Mouse (Mus musculus): ENCODE measurements around the gene Tsacc.
A peak's percentile ranks its signal among the peaks of the same experiment; 100 is the strongest.
"Not testable (repeated sequence)": the region's sequence is repeated elsewhere in the genome, so short reads cannot be mapped to it uniquely, and the experiment has no call there.

The Tsacc gene

GRCm38 (mm10) chr3:88284815-88285564 is 11.8 kb downstream of the Tsacc start:
- DNase-seq (ENCODE audit: low spot score) = not testable (repeated sequence)

- not testable (repeated sequence) for DNase-seq (ENCODE audit: low spot score)
Observed at GRCm38 (mm10) chr3:88281141-88281916, 15.5 kb downstream of the Tsacc start.

GRCm38 (mm10) chr3:88280035-88280434 is 16.8 kb downstream of the Tsacc start:
- no peak for DNase-seq (ENCODE audit: low spot score)

GRCm38 (mm10) chr3:88276529-88277143 is 20.2 kb downstream of the Tsacc start:
- DNase-seq (ENCODE audit: low spot score) = peak; percentile 56

- DNase-seq (ENCODE audit: low spot score) = no peak
Observed at GRCm38 (mm10) chr3:88276121-88276520, 20.7 kb downstream of the Tsacc start.

- no peak for DNase-seq (ENCODE audit: low spot score)
Observed at GRCm38 (mm10) chr3:88274002-88274401, 22.8 kb downstream of the Tsacc start.

GRCm38 (mm10) chr3:88271859-88272258 is 24.9 kb downstream of the Tsacc start:
- no peak for DNase-seq (ENCODE audit: low spot score)

GRCm38 (mm10) chr3:88271298-88271697 is 25.5 kb downstream of the Tsacc start:
- not testable (repeated sequence) for DNase-seq (ENCODE audit: low spot score)

- DNase-seq (ENCODE audit: low spot score) = no peak
Observed at GRCm38 (mm10) chr3:88268991-88269390, 27.8 kb downstream of the Tsacc start.

- DNase-seq (ENCODE audit: low spot score) = not testable (repeated sequence)
Observed at GRCm38 (mm10) chr3:88268014-88268413, 28.8 kb downstream of the Tsacc start.

- DNase-seq (ENCODE audit: low spot score) = no peak
Observed at GRCm38 (mm10) chr3:88262346-88262745, 34.5 kb downstream of the Tsacc start.

GRCm38 (mm10) chr3:88256382-88256781 is 40.4 kb downstream of the Tsacc start:
- DNase-seq (ENCODE audit: low spot score) = no peak

- DNase-seq (ENCODE audit: low spot score) = peak; percentile 46
Observed at GRCm38 (mm10) chr3:88255950-88256349, 40.8 kb downstream of the Tsacc start.

GRCm38 (mm10) chr3:88254268-88254926 is 42.4 kb downstream of the Tsacc start, which contains the start of gene Rhbg:
Gene Rhbg (minus strand): TSS chr3:88254709.
- peak; percentile 45 for DNase-seq (ENCODE audit: low spot score)

GRCm38 (mm10) chr3:88252739-88253138 is 44.1 kb downstream of the Tsacc start:
- DNase-seq (ENCODE audit: low spot score) = no peak

- DNase-seq (ENCODE audit: low spot score) = no peak
Observed at GRCm38 (mm10) chr3:88248406-88248805, 48.4 kb downstream of the Tsacc start.

- DNase-seq (ENCODE audit: low spot score) = no peak
Observed at GRCm38 (mm10) chr3:88247666-88248065, 49.1 kb downstream of the Tsacc start.

- DNase-seq (ENCODE audit: low spot score) = peak; percentile 89
Observed at GRCm38 (mm10) chr3:88245811-88246210, 51.0 kb downstream of the Tsacc start.

GRCm38 (mm10) chr3:88244071-88244470 is 52.7 kb downstream of the Tsacc start:
- peak; percentile 80 for DNase-seq (ENCODE audit: low spot score)

GRCm38 (mm10) chr3:88242531-88242930 is 54.3 kb downstream of the Tsacc start:
- peak; percentile 93 for DNase-seq (ENCODE audit: low spot score)

GRCm38 (mm10) chr3:88241045-88241786 is 55.6 kb downstream of the Tsacc start:
- DNase-seq (ENCODE audit: low spot score) = peak; percentile 41

All from retina, embryonic 14.5 days (tissue).